Comparison of ENCODE assay signal across 8 mouse cellular contexts in the genomic region with DNA sequence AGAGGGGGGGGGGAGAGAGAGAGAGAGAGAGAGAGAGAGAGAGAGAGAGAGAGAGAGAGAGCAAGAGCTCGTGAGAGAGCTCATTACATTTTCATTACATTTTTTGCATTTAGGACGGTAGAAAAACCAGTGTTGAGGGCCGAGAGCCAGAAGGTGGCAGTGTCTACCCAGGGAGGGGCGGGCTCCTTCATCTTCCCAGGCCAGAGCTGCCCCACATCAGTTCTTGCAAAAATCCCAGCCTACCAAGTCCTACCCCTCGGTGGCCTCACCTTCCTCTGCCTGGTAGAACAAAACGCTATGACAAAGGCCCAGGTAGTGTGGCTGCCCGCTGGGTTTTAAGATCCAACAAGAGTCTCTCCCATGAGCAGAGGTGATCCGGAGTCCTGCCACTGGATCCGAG. TPM values are rescaled to one million over a fixed set of nuclear protein-coding genes. Genes with fewer than 3 reads are reported as not detected.
DNase-seq lines count a peak whose midpoint lies in the region; ATAC-seq and TF ChIP-seq lines count a peak whose summit lies in the region.

No protein-coding gene starts in this region.

- no peak overlapping the region; the same call in 1 of the 2 replicates for H3K9ac ChIP-seq in forebrain, embryonic 13.5 days

- 14% methylated on average over 9 of the region's 9 CpGs for WGBS in forebrain, embryonic 13.5 days

- peak; percentile 69; the same call in 1 of the 2 replicates for ATAC-seq in forebrain, embryonic 13.5 days

- TF ChIP-seq CTCF in layer of hippocampus, adult 2 months (conservative IDR thresholded peaks at IDR 0.05) = peak; percentile 82

- H3K27ac ChIP-seq in forebrain, embryonic 13.5 days = no peak overlapping the region
- H3K27ac ChIP-seq in layer of hippocampus, adult 2 months = no peak overlapping the region; the same call in 1 of the 2 replicates

- H3K36me3 ChIP-seq in forebrain, embryonic 13.5 days (ENCODE audit: poor library complexity, severe bottlenecking) = no peaks in the 10 kb centered on the region

- H3K4me1 ChIP-seq in forebrain, embryonic 13.5 days = peaks cover 15% of the 10 kb centered on the region

- intact Hi-C loops in heart, postnatal 36 days (cut with DNase I) = loop anchor here (1.0 to 5.0 kb wide), 3 partner anchors 74 to 236 kb away; no protein-coding TSS in a partner anchor

- H3K9me3 ChIP-seq in forebrain, embryonic 13.5 days (replicated peaks) = peaks cover 12% of the 10 kb centered on the region

- H3K4me2 ChIP-seq in forebrain, embryonic 13.5 days = no peak overlapping the region

- H3K27me3 ChIP-seq in forebrain, embryonic 13.5 days = no peaks in the 10 kb centered on the region

- peak; percentile 67 for DNase-seq in ES-CJ7 (ENCODE audit: low read depth, low spot score)
- peak; percentile 64 for DNase-seq in c-Kit-positive CD71-positive TER-119-positive erythroid progenitor cells, embryonic 14.5 days (ENCODE audit: low spot score)
- DNase-seq in heart, postnatal 36 days = peak; percentile 71 to 75
- peak; percentile 64 to 70 for DNase-seq in layer of hippocampus, adult 2 months (ENCODE audit: low spot score in 2 of 2)
- DNase-seq in lung, postnatal 14 days = peak; percentile 83
- DNase-seq in retina, embryonic 14.5 days (ENCODE audit: low spot score) = peak; percentile 89
- DNase-seq in thymus, postnatal 36 days = peak; percentile 73 to 76

- H3K4me3 ChIP-seq in forebrain, embryonic 13.5 days = no peak overlapping the region
- no peak overlapping the region for H3K4me3 ChIP-seq in layer of hippocampus, adult 2 months

RNA-seq across cellular contexts. Expression of a gene that starts 25.6 kb away (rescaled TPM):
- polyA plus RNA-seq in forebrain, embryonic 13.5 days (2015; fragmentation: Nextera tagmentation; extraction: Ambion mirVana) = 351 and 386 TPM in 2 replicates
- total RNA-seq in heart, postnatal 36 days (2021) = 1,000 to 10,000 TPM; 1,714 to 2,029 TPM
- total RNA-seq in layer of hippocampus, adult 2 months (2021) = 10 to 100 TPM; 63.8 to 69.8 TPM

RNA-seq across cellular contexts. Expression of a gene that starts 45.8 kb away (rescaled TPM):
- polyA plus RNA-seq in forebrain, embryonic 13.5 days (2015; fragmentation: Nextera tagmentation; extraction: Ambion mirVana) = 20.7 and 22.3 TPM in 2 replicates
- 10 to 100 TPM; 12.1 to 12.4 TPM for total RNA-seq in heart, postnatal 36 days (2021)
- 10 to 100 TPM; 25.7 to 27.5 TPM for total RNA-seq in layer of hippocampus, adult 2 months (2021)

Comparison
In these comparisons a context has a peak if more than half of its experiments do, and no peak if none do; other contexts are left out.
1. RNA of a gene that starts 25.6 kb away (total RNA-seq): 1,714 to 2,029 TPM in heart, postnatal 36 days; 63.8 to 69.8 TPM in layer of hippocampus, adult 2 months; every median in the first group is over 10 times any median in the second.
2. Peak in every context shown above with its lines, with median percentiles within 50 percentile points of each other: DNase-seq.